In genomic region chr13:101699742-101700141, GRCm38 (mm10) we compare ENCODE assay signal across 28 mouse cellular contexts.
DNase-seq lines count a peak whose midpoint lies in the region; ATAC-seq and TF ChIP-seq lines count a peak whose summit lies in the region.
"Had no signal": no experiment of that assay in that cellular context is flagged by ENCODE, and none has a peak within 500 bp of the region (broad histone marks: within the 10 kb centered on the region; RNA-seq: fewer than 3 reads in every experiment).

No protein-coding gene starts in this region.

- H3K4me3 ChIP-seq in heart, postnatal 0 days (ENCODE audit: low read depth, low read length) = no peak overlapping the region
- H3K4me3 ChIP-seq in midbrain, embryonic 11.5 days (ENCODE audit: low read depth, low read length) = no peak overlapping the region
- no peak overlapping the region for H3K4me3 ChIP-seq in midbrain, embryonic 13.5 days (replicated peaks)
- H3K4me3 ChIP-seq: embryonic facial prominence, embryonic 13.5 days; forebrain, embryonic 10.5 days; heart, embryonic 13.5 days; intestine, embryonic 15.5 days; limb, embryonic 12.5 days; liver, embryonic 15.5 days; midbrain, embryonic 12.5 days had no signal

- intact Hi-C loops in heart, postnatal 10 days (cut with DNase I) = loop anchor here (5.0 to 10.0 kb wide), 2 partner anchors 465 to 862 kb away; no protein-coding TSS in a partner anchor

- H3K27me3 ChIP-seq in heart, postnatal 0 days (ENCODE audit: control insufficient read depth, insufficient read depth, low read length) = no peaks in the 10 kb centered on the region
- no peaks in the 10 kb centered on the region for H3K27me3 ChIP-seq in midbrain, embryonic 11.5 days (ENCODE audit: control insufficient read depth, insufficient read depth, low read length)
- no peaks in the 10 kb centered on the region for H3K27me3 ChIP-seq in midbrain, embryonic 13.5 days
- H3K27me3 ChIP-seq: embryonic facial prominence, embryonic 13.5 days; heart, embryonic 13.5 days; intestine, embryonic 15.5 days; liver, embryonic 15.5 days had no signal

- 0 out of 2 replicates have a peak, but pooled peaks cover 10% of the 10 kb centered on the region for H3K4me1 ChIP-seq in heart, postnatal 0 days (ENCODE audit: control insufficient read depth, insufficient read depth)
- H3K4me1 ChIP-seq in midbrain, embryonic 11.5 days (ENCODE audit: control insufficient read depth, insufficient read depth, low read length) = peaks cover 14% of the 10 kb centered on the region
- peaks cover 31% of the 10 kb centered on the region for H3K4me1 ChIP-seq in midbrain, embryonic 13.5 days (replicated peaks)

- WGBS in heart, postnatal 0 days = 76% methylated on average over 5 of the region's 5 CpGs
- WGBS in midbrain, embryonic 11.5 days = 60% methylated on average over 5 of the region's 5 CpGs
- WGBS in midbrain, embryonic 13.5 days = 45% methylated on average over 5 of the region's 5 CpGs

- H3K9ac ChIP-seq in heart, postnatal 0 days (replicated peaks; ENCODE audit: low read depth, low read length) = no peak overlapping the region
- H3K9ac ChIP-seq in midbrain, embryonic 11.5 days (ENCODE audit: low read length) = no peak overlapping the region
- H3K9ac ChIP-seq in midbrain, embryonic 13.5 days (replicated peaks) = no peak overlapping the region
- H3K9ac ChIP-seq: embryonic facial prominence, embryonic 13.5 days; heart, embryonic 13.5 days; intestine, embryonic 15.5 days; limb, embryonic 12.5 days; liver, embryonic 15.5 days; lung, embryonic 14.5 days; midbrain, embryonic 12.5 days had no signal

- H3K36me3 ChIP-seq in heart, postnatal 0 days (replicated peaks; ENCODE audit: control insufficient read depth, insufficient read depth, low read length) = peaks cover 47% of the 10 kb centered on the region
- H3K36me3 ChIP-seq in midbrain, embryonic 11.5 days (ENCODE audit: control insufficient read depth, insufficient read depth, low read length) = no peaks in the 10 kb centered on the region; the same call in 1 of the 2 replicates
- H3K36me3 ChIP-seq in midbrain, embryonic 13.5 days = peaks cover 24% of the 10 kb centered on the region; the same call in 1 of the 2 replicates
- H3K36me3 ChIP-seq: midbrain, embryonic 12.5 days had no signal

- no peak for TF ChIP-seq CTCF in heart, postnatal 0 days (IDR thresholded peaks at IDR 0.05; ENCODE audit: low read depth)

- H3K9me3 ChIP-seq in heart, postnatal 0 days (replicated peaks; ENCODE audit: control insufficient read depth, low read length) = no peaks in the 10 kb centered on the region
- H3K9me3 ChIP-seq in midbrain, embryonic 11.5 days (ENCODE audit: control insufficient read depth, low read length) = no peaks in the 10 kb centered on the region
- no peaks in the 10 kb centered on the region for H3K9me3 ChIP-seq in midbrain, embryonic 13.5 days
- H3K9me3 ChIP-seq: embryonic facial prominence, embryonic 13.5 days; forebrain, embryonic 10.5 days; heart, embryonic 13.5 days; intestine, embryonic 15.5 days; limb, embryonic 12.5 days; liver, embryonic 15.5 days; midbrain, embryonic 12.5 days had no signal

- no peak for TF ChIP-seq EP300 in heart, postnatal 0 days (IDR thresholded peaks at IDR 0.05; ENCODE audit: low read depth)

- peak; percentile 3 for DNase-seq in heart, postnatal 0 days (ENCODE audit: low spot score)
- no peak for DNase-seq in heart, postnatal 10 days
- peak; percentile 81 for DNase-seq in midbrain, embryonic 11.5 days (ENCODE audit: low spot score, missing footprints)
- DNase-seq in cerebellum, adult 8-10 months = no peak
- DNase-seq: adrenal gland, postnatal 25 days; cerebellum, adult 2 months; kidney, adult 2 months; kidney, postnatal 4 days; lung, embryonic 14.5 days; lung, postnatal 14 days; right cerebral cortex, adult 18-20 months; spleen, adult 18-20 months; thymus, adult 2 months; thymus, postnatal 36 days had no signal

- no peak overlapping the region for H3K4me2 ChIP-seq in heart, postnatal 0 days (ENCODE audit: low read depth, low read length)
- no peak overlapping the region for H3K4me2 ChIP-seq in midbrain, embryonic 11.5 days
- no peak overlapping the region for H3K4me2 ChIP-seq in midbrain, embryonic 13.5 days (replicated peaks)
- H3K4me2 ChIP-seq: embryonic facial prominence, embryonic 13.5 days; heart, embryonic 13.5 days; intestine, embryonic 15.5 days; limb, embryonic 12.5 days; liver, embryonic 15.5 days; lung, embryonic 14.5 days; midbrain, embryonic 12.5 days had no signal

- no peak overlapping the region for H3K27ac ChIP-seq in heart, postnatal 0 days (ENCODE audit: low read depth)
- H3K27ac ChIP-seq in midbrain, embryonic 11.5 days (ENCODE audit: low read depth, low read length) = no peak overlapping the region
- H3K27ac ChIP-seq in midbrain, embryonic 13.5 days = no peak overlapping the region
- H3K27ac ChIP-seq: embryonic facial prominence, embryonic 13.5 days; forebrain, embryonic 10.5 days; heart, embryonic 13.5 days; intestine, embryonic 15.5 days; kidney, postnatal 0 days; limb, embryonic 12.5 days; liver, embryonic 15.5 days; midbrain, embryonic 12.5 days had no signal

- ATAC-seq in heart, postnatal 0 days (ENCODE audit: insufficient read depth, low read depth) = no peak
- ATAC-seq in midbrain, embryonic 11.5 days (ENCODE audit: low FRiP score) = no peak
- no peak for ATAC-seq in midbrain, embryonic 13.5 days
- 0 out of 2 replicates have a peak, but pooled peaks have one; percentile 15 for ATAC-seq in common myeloid progenitor, adult 5-6 weeks (replicated peaks; ENCODE audit: low read depth, poor library complexity, severe bottlenecking)
- ATAC-seq in megakaryocyte, adult 5-6 weeks (ENCODE audit: poor library complexity, severe bottlenecking) = no peak
- ATAC-seq: CD4-positive, CD25-positive, alpha-beta regulatory T cell, adult 4 months; forebrain, embryonic 16.5 days; hindbrain, embryonic 16.5 days; intestine, embryonic 15.5 days had no signal

Comparison
In these comparisons a context has a peak if more than half of its experiments do, and no peak if none do; other contexts are left out.
1. DNase-seq: peak in heart, postnatal 0 days (single experiment) and midbrain, embryonic 11.5 days (single experiment); none in heart, postnatal 10 days (0 of 2) and cerebellum, adult 8-10 months (single experiment).